Mouse (Mus musculus): ENCODE data around the gene Ust. TPM values are rescaled to one million over a fixed set of nuclear protein-coding genes. Genes with fewer than 3 reads are reported as not detected.

Gene Ust
- total and polyA plus RNA-seq, 3 experiments, result not detected

DNA sequence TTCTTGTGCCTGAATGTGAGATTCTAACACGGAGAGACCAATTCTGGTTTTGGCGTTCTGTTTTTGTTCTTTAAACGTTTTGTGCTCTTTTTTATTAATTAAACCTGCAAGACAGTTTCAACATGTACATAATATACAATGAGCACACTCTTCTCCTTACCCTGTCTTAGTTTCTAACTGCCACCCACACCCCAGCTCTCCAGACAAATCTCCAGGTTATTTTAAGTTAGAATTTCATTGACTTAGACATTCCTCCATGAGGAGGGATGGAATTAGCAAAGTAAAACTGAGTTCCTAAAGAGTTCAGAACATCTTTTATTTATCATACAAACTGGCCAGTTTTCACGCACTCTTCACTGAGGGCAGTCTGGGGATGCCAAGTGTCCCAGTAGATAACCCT, 248.9 kb downstream of the Ust start:
- Histone ChIP-seq H3K27ac (ENCODE audit: insufficient read depth, low read depth) (no peak overlapping the region), H3K9me3 (replicated peaks; ENCODE audit: low read length) (no peaks in the 10 kb centered on the region), H3K36me3 (replicated peaks in 1 of 2; ENCODE audit: control insufficient read depth in 1 of 2, insufficient read depth in 1 of 2, low read length in 1 of 2) (no peaks in the 10 kb centered on the region), H3K4me2 (ENCODE audit: insufficient read depth, low read depth, poor library complexity, severe bottlenecking) (no peak overlapping the region), H3K79me2 (replicated peaks; ENCODE audit: control insufficient read depth, extremely low read depth, insufficient read depth, poor library complexity, severe bottlenecking) (no peaks in the 10 kb centered on the region), H3K27me3 (replicated peaks) (no peaks in the 10 kb centered on the region), H3K4me3 (replicated peaks in 1 of 3; ENCODE audit: low read depth in 2 of 3, low read length in 2 of 3, poor library complexity in 1 of 3) (no peak overlapping the region), H3K4me1 (ENCODE audit: control insufficient read depth in 1 of 2, insufficient read depth in 2 of 2) (no peaks in the 10 kb centered on the region), H3K9ac (ENCODE audit: insufficient read depth, low read depth) (no peak overlapping the region)
- dilution Hi-C loops (cut with MboI; ENCODE audit: extremely low pct_ligation_motif_present, extremely low pct_unique_long_range_greater_than_20kb, low sequenced_read_pairs), result no loop called here
- TF ChIP-seq PAX5 (IDR thresholded peaks at IDR 0.05; ENCODE audit: low read length) (no peak), ZNF384 (IDR thresholded peaks at IDR 0.05; ENCODE audit: low read depth, low read length) (no peak), POLR2A (IDR thresholded peaks at IDR 0.05; ENCODE audit: low read depth, low read length) (no peak), RAD21 (IDR thresholded peaks at IDR 0.05; ENCODE audit: low read depth, low read length) (no peak), MAX (IDR thresholded peaks at IDR 0.05; ENCODE audit: low read length) (no peak), MXI1 (IDR thresholded peaks at IDR 0.05; ENCODE audit: low read depth, low read length) (no peak), NRF1 (IDR thresholded peaks at IDR 0.05; ENCODE audit: low read depth, low read length) (no peak), MEF2A (IDR thresholded peaks at IDR 0.05; ENCODE audit: borderline replicate concordance, low read depth, low read length) (no peak), MAFK (IDR thresholded peaks at IDR 0.05; ENCODE audit: insufficient replicate concordance, low read length) (no peak), KAT2A (IDR thresholded peaks at IDR 0.05; ENCODE audit: insufficient replicate concordance, low read length) (no peak), CHD1 (IDR thresholded peaks at IDR 0.05; ENCODE audit: low read depth, low read length) (no peak), ELF1 (IDR thresholded peaks at IDR 0.05; ENCODE audit: low read depth, low read length) (no peak), RCOR1 (conservative IDR thresholded peaks at IDR 0.05; ENCODE audit: low read depth, low read length) (no peak), E2F4 (IDR thresholded peaks at IDR 0.05; ENCODE audit: insufficient replicate concordance, low read depth, low read length) (no peak), ETS1 (conservative IDR thresholded peaks at IDR 0.05; ENCODE audit: low read depth, low read length) (no peak), BHLHE40 (IDR thresholded peaks at IDR 0.05; ENCODE audit: low read depth, low read length) (no peak), UBTF (IDR thresholded peaks at IDR 0.05; ENCODE audit: low read depth, low read length) (no peak), TBP (conservative IDR thresholded peaks at IDR 0.05; ENCODE audit: low read depth, low read length) (no peak), NELFE (IDR thresholded peaks at IDR 0.05; ENCODE audit: low read depth, low read length) (no peak)
- in situ Hi-C loops (cut with MboI; ENCODE audit: low pct_ligation_motif_present, low pct_unique_long_range_greater_than_20kb, low sequenced_read_pairs), result no loop called here
- DNase-seq (ENCODE audit: extremely low read depth), result no peak

DNA sequence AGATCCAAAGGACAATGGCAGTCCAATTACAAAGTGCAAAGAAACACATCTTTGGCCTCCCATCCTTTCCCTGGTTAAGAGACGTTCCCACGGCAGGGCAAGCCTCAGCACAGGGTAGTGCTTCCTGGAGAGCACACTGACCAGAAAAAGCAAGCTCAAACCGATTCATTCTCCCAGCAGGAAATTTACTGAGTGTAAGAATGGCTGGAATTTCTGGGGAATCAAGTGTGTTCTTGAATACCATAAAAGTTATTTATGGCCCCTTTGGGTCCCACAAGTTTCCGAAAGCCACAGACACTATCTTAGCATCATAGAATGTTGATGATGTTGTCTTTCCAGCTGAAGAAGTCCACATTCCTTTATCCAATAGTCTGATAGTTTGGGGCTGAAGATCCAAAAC, 258.9 kb downstream of the Ust start:
- TF ChIP-seq CHD2 (IDR thresholded peaks at IDR 0.05; ENCODE audit: low read length) (no peak), KAT2A (IDR thresholded peaks at IDR 0.05; ENCODE audit: insufficient replicate concordance, low read length) (no peak), USF1 (IDR thresholded peaks at IDR 0.05; ENCODE audit: low read depth, low read length) (no peak), SMC3 (IDR thresholded peaks at IDR 0.05; ENCODE audit: low read depth, low read length) (no peak), TCF12 (IDR thresholded peaks at IDR 0.05; ENCODE audit: low read depth, low read length) (no peak)
- H3K9me3 ChIP-seq (replicated peaks; ENCODE audit: low read length), result no peaks in the 10 kb centered on the region
- no peak overlapping the region for H3K4me3 ChIP-seq (replicated peaks in 1 of 3; ENCODE audit: low read depth in 2 of 3, low read length in 2 of 3, poor library complexity in 1 of 3)
- H3K79me2 ChIP-seq (replicated peaks; ENCODE audit: control insufficient read depth, extremely low read depth, insufficient read depth, poor library complexity, severe bottlenecking), result no peaks in the 10 kb centered on the region
- H3K27ac ChIP-seq (ENCODE audit: insufficient read depth, low read depth), result no peak overlapping the region
- in situ Hi-C loops (cut with MboI; ENCODE audit: low pct_ligation_motif_present, low pct_unique_long_range_greater_than_20kb, low sequenced_read_pairs), result no loop called here
- no peaks in the 10 kb centered on the region for H3K4me1 ChIP-seq (ENCODE audit: control insufficient read depth in 1 of 2, insufficient read depth in 2 of 2)
- H3K27me3 ChIP-seq (replicated peaks), result no peaks in the 10 kb centered on the region
- H3K36me3 ChIP-seq (replicated peaks in 1 of 2; ENCODE audit: control insufficient read depth in 1 of 2, insufficient read depth in 1 of 2, low read length in 1 of 2), result no peaks in the 10 kb centered on the region
- DNase-seq (ENCODE audit: extremely low read depth), result no peak
- H3K4me2 ChIP-seq (ENCODE audit: insufficient read depth, low read depth, poor library complexity, severe bottlenecking), result no peak overlapping the region
- no peak overlapping the region for H3K9ac ChIP-seq (ENCODE audit: insufficient read depth, low read depth)
- dilution Hi-C loops (cut with MboI; ENCODE audit: extremely low pct_ligation_motif_present, extremely low pct_unique_long_range_greater_than_20kb, low sequenced_read_pairs), result no loop called here

All from CH12.LX (cell line).